Mouse (Mus musculus) heart, postnatal 0 days (tissue): ENCODE measurements around the gene Speer1.
"Not testable (repeated sequence)": the region's sequence is repeated elsewhere in the genome, so short reads cannot be mapped to it uniquely, and the experiment has no call there.

Experiments
- CTCF ChIP-seq: IDR thresholded peaks from 2 replicates; pipeline ENCODE4 v1.5.1; 2016; ENCODE audit warnings: antibody characterized with exemption, control low read depth, low read depth
- EP300 ChIP-seq: IDR thresholded peaks from 2 replicates; pipeline ENCODE4 v1.6.1; 2016; ENCODE audit warnings: antibody characterized with exemption, low read depth

GRCm38 (mm10) chr5:11341216-11341615 lies at the start of gene Speer1:
- not testable (repeated sequence) for TF ChIP-seq CTCF, EP300
